Mouse (Mus musculus): ENCODE measurements around the gene Ldhd. TPM values are rescaled to one million over a fixed set of nuclear protein-coding genes. Genes with fewer than 3 reads are reported as not detected.

Ldhd gene
- polyA plus RNA-seq, 1 experiment from 2014 or later: 5.6 TPM

DNA sequence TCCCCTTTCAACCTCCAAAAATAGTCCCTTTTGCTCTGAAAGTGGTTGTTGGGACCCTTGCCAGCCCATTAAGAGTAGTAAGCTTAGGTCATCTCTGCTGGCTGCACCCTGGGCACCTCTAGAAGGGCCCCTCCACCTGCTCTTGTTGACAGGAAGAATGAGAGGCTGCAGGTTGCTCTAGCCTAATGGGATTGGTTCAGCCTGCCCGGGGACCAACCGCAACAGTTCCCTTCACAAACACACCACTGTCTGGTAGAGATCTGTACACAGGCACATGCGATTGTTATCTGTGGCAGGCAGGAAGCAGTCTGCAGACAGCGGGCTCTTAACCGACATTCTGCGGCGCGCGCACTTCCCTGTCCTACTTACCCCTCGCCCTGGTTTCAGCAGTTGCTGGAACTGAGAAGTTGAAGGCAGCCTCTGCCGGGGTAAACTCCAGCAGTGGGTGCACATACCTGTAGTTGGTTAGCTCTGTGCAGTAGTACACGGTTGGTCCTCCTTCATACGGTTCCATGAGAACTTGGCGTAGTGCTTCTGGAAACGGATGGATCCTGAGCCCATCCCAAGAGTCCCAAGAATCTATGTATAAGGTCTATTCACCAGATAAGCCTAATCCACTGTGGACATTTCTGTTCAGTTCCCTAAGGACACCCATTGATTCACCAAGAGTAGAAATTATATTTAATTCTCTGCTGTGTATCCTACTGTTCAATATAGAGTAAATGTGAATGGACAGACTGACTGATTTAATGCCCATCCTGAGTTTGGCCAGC is 34.3 kb downstream of the Ldhd start:
- Histone ChIP-seq H3K27ac (replicated peaks) (peak overlapping the region; percentile 73), H3K4me1 (replicated peaks; ENCODE audit: control insufficient read depth, insufficient read depth) (peaks cover 16% of the 10 kb centered on the region), H3K27me3 (ENCODE audit: control insufficient read depth, insufficient read depth, low read length) (no peaks in the 10 kb centered on the region), H3K9ac (ENCODE audit: low read length) (no peak overlapping the region), H3K9me3 (ENCODE audit: control insufficient read depth, low read length) (no peaks in the 10 kb centered on the region), H3K4me2 (replicated peaks; ENCODE audit: low read depth) (peak overlapping the region; percentile 5; the same call in 1 of the 2 replicates), H3K36me3 (ENCODE audit: control insufficient read depth, insufficient read depth, low read length) (no peaks in the 10 kb centered on the region), H3K4me3 (ENCODE audit: low read depth, low read length) (no peak overlapping the region)
- TF ChIP-seq EP300 (optimal IDR thresholded peaks at IDR 0.05) (no peak), CTCF (IDR thresholded peaks at IDR 0.05; ENCODE audit: low read depth) (no peak)
- ATAC-seq (ENCODE audit: low FRiP score, low TSS enrichment) (peak; percentile 53), DNase-seq (ENCODE audit: low spot score) (peak; percentile 44)
- WGBS: 55% methylated on average over 15 of the region's 15 CpGs

DNA sequence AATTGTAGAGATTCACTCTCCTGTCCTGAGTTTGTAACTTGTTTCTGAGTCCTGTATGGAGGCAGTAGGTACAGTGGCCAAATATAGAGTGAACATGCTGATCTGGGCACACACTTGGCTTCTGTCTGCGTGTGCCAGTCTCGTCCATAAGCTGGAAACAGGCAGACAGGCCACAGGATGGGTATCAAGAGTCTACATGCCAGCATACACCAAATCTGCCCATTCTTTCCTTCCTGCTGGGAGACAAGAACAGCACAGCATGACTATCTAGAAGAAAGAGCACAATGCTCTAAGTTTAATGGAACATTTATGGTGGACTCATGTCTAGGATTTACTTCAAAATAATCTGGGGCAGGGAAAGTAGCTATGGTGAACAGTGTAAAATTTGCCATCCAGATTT is 35.2 kb downstream of the Ldhd start:
- Histone ChIP-seq H3K27ac (replicated peaks) (no peak overlapping the region; the same call in 1 of the 2 replicates), H3K4me1 (replicated peaks; ENCODE audit: control insufficient read depth, insufficient read depth) (peaks cover 16% of the 10 kb centered on the region), H3K4me2 (replicated peaks; ENCODE audit: low read depth) (no peak overlapping the region), H3K9ac (ENCODE audit: low read length) (no peak overlapping the region), H3K27me3 (ENCODE audit: control insufficient read depth, insufficient read depth, low read length) (no peaks in the 10 kb centered on the region), H3K36me3 (ENCODE audit: control insufficient read depth, insufficient read depth, low read length) (no peaks in the 10 kb centered on the region), H3K9me3 (ENCODE audit: control insufficient read depth, low read length) (no peaks in the 10 kb centered on the region), H3K4me3 (ENCODE audit: low read depth, low read length) (no peak overlapping the region)
- no peak for ATAC-seq (ENCODE audit: low FRiP score, low TSS enrichment)
- 88% methylated on average over 2 of the region's 2 CpGs for WGBS
- DNase-seq (ENCODE audit: low spot score): no peak
- no peak for TF ChIP-seq EP300 (optimal IDR thresholded peaks at IDR 0.05)
- no peak for TF ChIP-seq CTCF (IDR thresholded peaks at IDR 0.05; ENCODE audit: low read depth)

- no peak for ATAC-seq (ENCODE audit: low FRiP score, low TSS enrichment)
- H3K9ac ChIP-seq (ENCODE audit: low read length): no peak overlapping the region
- TF ChIP-seq CTCF (IDR thresholded peaks at IDR 0.05; ENCODE audit: low read depth): no peak
- TF ChIP-seq EP300 (optimal IDR thresholded peaks at IDR 0.05): no peak
- H3K4me3 ChIP-seq (ENCODE audit: low read depth, low read length): no peak overlapping the region
- no peak for DNase-seq (ENCODE audit: low spot score)
- H3K9me3 ChIP-seq (ENCODE audit: control insufficient read depth, low read length): no peaks in the 10 kb centered on the region
- H3K4me2 ChIP-seq (replicated peaks; ENCODE audit: low read depth): no peak overlapping the region
- H3K27me3 ChIP-seq (ENCODE audit: control insufficient read depth, insufficient read depth, low read length): no peaks in the 10 kb centered on the region
- peaks cover 16% of the 10 kb centered on the region for H3K4me1 ChIP-seq (replicated peaks; ENCODE audit: control insufficient read depth, insufficient read depth)
- no peaks in the 10 kb centered on the region for H3K36me3 ChIP-seq (ENCODE audit: control insufficient read depth, insufficient read depth, low read length)
- H3K27ac ChIP-seq (replicated peaks): no peak overlapping the region
- WGBS: 73% methylated on average over 3 of the region's 3 CpGs
Observed at GRCm38 (mm10) chr8:111594044-111594840, 35.9 kb downstream of the Ldhd start.

- Histone ChIP-seq H3K9me3 (ENCODE audit: control insufficient read depth, low read length) (no peaks in the 10 kb centered on the region), H3K27me3 (ENCODE audit: control insufficient read depth, insufficient read depth, low read length) (no peaks in the 10 kb centered on the region), H3K4me3 (ENCODE audit: low read depth, low read length) (no peak overlapping the region), H3K4me2 (replicated peaks; ENCODE audit: low read depth) (no peak overlapping the region), H3K9ac (ENCODE audit: low read length) (no peak overlapping the region), H3K4me1 (replicated peaks; ENCODE audit: control insufficient read depth, insufficient read depth) (peaks cover 13% of the 10 kb centered on the region), H3K36me3 (ENCODE audit: control insufficient read depth, insufficient read depth, low read length) (no peaks in the 10 kb centered on the region), H3K27ac (replicated peaks) (no peak overlapping the region)
- no peak for DNase-seq (ENCODE audit: low spot score)
- no peak for TF ChIP-seq EP300 (optimal IDR thresholded peaks at IDR 0.05)
- TF ChIP-seq CTCF (IDR thresholded peaks at IDR 0.05; ENCODE audit: low read depth): no peak
- ATAC-seq (ENCODE audit: low FRiP score, low TSS enrichment): no peak
- WGBS: 61% methylated on average over 7 of the region's 7 CpGs
Observed at GRCm38 (mm10) chr8:111592390-111592910, 37.7 kb downstream of the Ldhd start.

DNA sequence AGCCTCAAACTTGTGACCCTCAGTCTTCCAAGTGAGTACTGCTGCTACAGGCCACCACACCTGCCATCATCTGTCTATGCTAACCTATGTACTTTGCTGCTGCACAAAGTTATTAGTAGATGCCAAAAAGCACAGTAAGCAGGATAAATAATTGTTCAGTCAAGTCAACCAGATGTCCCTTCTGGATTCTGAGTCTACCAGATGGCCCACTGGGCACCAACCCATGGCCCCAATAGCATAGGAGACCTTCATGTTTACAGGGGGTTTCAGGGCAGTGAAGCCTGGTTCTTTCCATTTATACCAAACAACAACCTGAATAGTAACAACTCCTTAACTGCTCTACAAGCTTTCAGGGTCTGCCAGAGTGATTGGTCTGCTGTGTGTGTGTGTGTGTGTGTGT is 39.0 kb downstream of the Ldhd start:
- H3K9ac ChIP-seq (ENCODE audit: low read length): no peak overlapping the region
- ATAC-seq (ENCODE audit: low FRiP score, low TSS enrichment): no peak
- H3K4me2 ChIP-seq (replicated peaks; ENCODE audit: low read depth): no peak overlapping the region
- DNase-seq (ENCODE audit: low spot score): no peak
- TF ChIP-seq EP300 (optimal IDR thresholded peaks at IDR 0.05) (no peak), CTCF (IDR thresholded peaks at IDR 0.05; ENCODE audit: low read depth) (no peak)
- no peak overlapping the region for H3K27ac ChIP-seq (replicated peaks)
- H3K9me3 ChIP-seq (ENCODE audit: control insufficient read depth, low read length): no peaks in the 10 kb centered on the region
- H3K4me1 ChIP-seq (replicated peaks; ENCODE audit: control insufficient read depth, insufficient read depth): peaks cover 6% of the 10 kb centered on the region
- H3K4me3 ChIP-seq (ENCODE audit: low read depth, low read length): no peak overlapping the region
- no peaks in the 10 kb centered on the region for H3K36me3 ChIP-seq (ENCODE audit: control insufficient read depth, insufficient read depth, low read length)
- no peaks in the 10 kb centered on the region for H3K27me3 ChIP-seq (ENCODE audit: control insufficient read depth, insufficient read depth, low read length)
